Mouse (Mus musculus): ENCODE data around the gene Itgae. TPM values are rescaled to one million over a fixed set of nuclear protein-coding genes. Genes with fewer than 3 reads are reported as not detected.

Gene Itgae
- polyA plus RNA-seq, 1 experiment: 0.78 TPM

DNA sequence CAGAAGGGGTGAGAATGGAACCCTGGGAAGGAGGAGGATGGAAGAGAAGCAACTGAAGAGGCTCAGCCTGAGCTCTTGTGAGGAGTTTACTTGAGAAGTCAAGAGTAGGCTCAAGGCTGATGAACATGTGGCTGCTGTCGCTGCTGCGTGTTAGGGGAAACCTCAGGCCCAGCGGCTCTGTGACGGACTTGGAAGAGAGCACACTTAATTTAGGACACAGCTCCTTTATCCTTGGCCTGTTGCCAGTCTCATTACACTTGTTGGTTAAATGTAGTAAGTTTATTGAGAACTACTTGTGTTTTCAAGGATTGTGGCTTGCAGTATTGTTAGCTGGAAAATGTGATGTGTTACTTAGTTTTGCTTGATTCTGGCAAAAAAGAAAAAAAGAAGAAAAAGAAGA, 13.7 kb upstream of the Itgae start:
- Histone ChIP-seq H3K9me3 (replicated peaks; ENCODE audit: control insufficient read depth, insufficient read depth, low read length, poor library complexity, severe bottlenecking) (no peaks in the 10 kb centered on the region), H3K4me1 (ENCODE audit: control insufficient read depth, insufficient read depth, low read length) (no peaks in the 10 kb centered on the region), H3K27me3 (ENCODE audit: control insufficient read depth, insufficient read depth, low read length, poor library complexity, severe bottlenecking) (no peaks in the 10 kb centered on the region), H3K4me3 (ENCODE audit: low read depth, low read length) (no peak overlapping the region), H3K27ac (ENCODE audit: insufficient read depth, low read length) (no peak overlapping the region), H3K36me3 (ENCODE audit: control insufficient read depth, insufficient read depth, low read length, poor library complexity, severe bottlenecking) (peaks cover 62% of the 10 kb centered on the region), H3K9ac (ENCODE audit: low read depth, poor library complexity, severe bottlenecking) (no peak overlapping the region)
- TF ChIP-seq POLR2A (IDR thresholded peaks at IDR 0.05; ENCODE audit: insufficient read depth, low read length) (no peak), EP300 (IDR thresholded peaks at IDR 0.05; ENCODE audit: insufficient read depth, low read depth, low read length) (no peak), CTCF (IDR thresholded peaks at IDR 0.05; ENCODE audit: low read depth, low read length) (no peak)

DNA sequence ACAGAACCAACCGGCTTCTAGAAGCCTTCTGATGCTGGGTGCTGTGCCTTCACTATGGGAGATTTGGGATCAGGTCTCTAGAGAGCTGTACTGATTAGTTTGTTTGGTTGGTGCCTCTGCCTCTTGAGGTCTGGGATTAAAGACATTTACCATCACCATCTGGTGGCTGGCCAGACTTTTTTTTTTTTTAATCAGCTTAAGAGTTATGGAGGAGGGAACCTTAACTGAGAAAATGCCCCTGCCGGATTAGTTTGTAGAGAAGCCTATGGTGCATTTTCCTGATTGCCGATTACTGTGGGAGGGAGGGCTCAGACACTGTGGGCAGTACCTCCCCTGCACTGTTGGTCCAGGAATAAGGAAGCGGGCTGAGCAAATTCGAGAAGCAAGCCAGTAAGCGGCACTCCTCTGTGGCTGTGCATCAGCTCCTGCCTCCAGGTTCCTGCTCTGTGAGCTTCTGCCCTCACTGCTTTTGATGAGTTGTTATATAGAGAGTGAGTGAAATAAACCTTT, 13.1 kb upstream of the Itgae start:
- no peak for TF ChIP-seq EP300 (IDR thresholded peaks at IDR 0.05; ENCODE audit: insufficient read depth, low read depth, low read length)
- TF ChIP-seq CTCF (IDR thresholded peaks at IDR 0.05; ENCODE audit: low read depth, low read length): no peak
- TF ChIP-seq POLR2A (IDR thresholded peaks at IDR 0.05; ENCODE audit: insufficient read depth, low read length): no peak
- H3K9me3 ChIP-seq (replicated peaks; ENCODE audit: control insufficient read depth, insufficient read depth, low read length, poor library complexity, severe bottlenecking): no peaks in the 10 kb centered on the region

DNA sequence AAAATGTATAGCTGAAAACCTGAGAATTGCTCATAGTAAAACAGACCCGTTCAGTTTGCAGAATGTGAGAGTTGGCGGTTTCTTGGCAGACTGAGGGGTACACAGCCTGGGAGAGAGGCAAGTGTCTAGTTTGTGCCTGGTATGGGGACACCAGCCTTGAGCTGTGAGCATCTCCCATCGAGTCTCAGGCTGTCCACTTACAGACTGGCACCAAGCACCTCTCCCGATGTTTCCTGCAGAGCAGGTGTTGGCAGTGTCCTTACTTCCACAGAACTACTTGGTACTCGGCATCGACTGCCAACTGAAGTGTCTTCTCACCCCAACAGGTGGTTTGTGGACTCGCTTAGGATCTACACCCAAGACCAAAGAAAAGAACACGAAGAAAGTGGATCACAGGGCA, 11.8 kb upstream of the Itgae start:
- Histone ChIP-seq H3K4me1 (ENCODE audit: control insufficient read depth, insufficient read depth, low read length) (no peaks in the 10 kb centered on the region), H3K36me3 (ENCODE audit: control insufficient read depth, insufficient read depth, low read length, poor library complexity, severe bottlenecking) (peaks cover 49% of the 10 kb centered on the region), H3K27me3 (ENCODE audit: control insufficient read depth, insufficient read depth, low read length, poor library complexity, severe bottlenecking) (no peaks in the 10 kb centered on the region), H3K9ac (ENCODE audit: low read depth, poor library complexity, severe bottlenecking) (no peak overlapping the region), H3K4me3 (ENCODE audit: low read depth, low read length) (no peak overlapping the region), H3K27ac (ENCODE audit: insufficient read depth, low read length) (no peak overlapping the region), H3K9me3 (replicated peaks; ENCODE audit: control insufficient read depth, insufficient read depth, low read length, poor library complexity, severe bottlenecking) (no peaks in the 10 kb centered on the region)
- TF ChIP-seq CTCF (IDR thresholded peaks at IDR 0.05; ENCODE audit: low read depth, low read length): no peak
- TF ChIP-seq EP300 (IDR thresholded peaks at IDR 0.05; ENCODE audit: insufficient read depth, low read depth, low read length): no peak
- TF ChIP-seq POLR2A (IDR thresholded peaks at IDR 0.05; ENCODE audit: insufficient read depth, low read length): no peak

More for the DNA sequence above, 13.1 kb upstream of the Itgae start:
- Histone ChIP-seq H3K4me1 (ENCODE audit: control insufficient read depth, insufficient read depth, low read length) (no peaks in the 10 kb centered on the region), H3K27ac (ENCODE audit: insufficient read depth, low read length) (no peak overlapping the region), H3K27me3 (ENCODE audit: control insufficient read depth, insufficient read depth, low read length, poor library complexity, severe bottlenecking) (no peaks in the 10 kb centered on the region), H3K9ac (ENCODE audit: low read depth, poor library complexity, severe bottlenecking) (no peak overlapping the region), H3K36me3 (ENCODE audit: control insufficient read depth, insufficient read depth, low read length, poor library complexity, severe bottlenecking) (peaks cover 62% of the 10 kb centered on the region), H3K4me3 (ENCODE audit: low read depth, low read length) (no peak overlapping the region)

DNA sequence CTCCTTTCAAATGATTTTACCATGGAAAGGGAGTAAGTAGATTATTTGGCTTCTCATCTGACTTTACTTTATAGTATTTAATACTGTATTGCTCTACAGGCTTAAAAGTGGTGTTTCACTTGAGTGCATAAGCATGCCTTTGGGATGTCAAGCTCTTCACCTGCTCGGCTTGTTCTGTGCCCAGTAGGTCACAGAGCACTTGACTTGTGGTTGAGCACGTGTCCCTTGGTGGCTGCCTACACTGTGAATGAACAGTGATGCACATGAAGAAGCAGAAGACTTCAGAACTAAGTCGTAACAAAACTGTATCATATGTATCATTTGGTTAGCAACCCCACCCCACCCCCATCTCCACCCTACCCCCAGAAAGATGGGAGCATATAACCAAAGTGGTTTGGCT, 10.1 kb upstream of the Itgae start:
- no peaks in the 10 kb centered on the region for H3K4me1 ChIP-seq (ENCODE audit: control insufficient read depth, insufficient read depth, low read length)
- H3K36me3 ChIP-seq (ENCODE audit: control insufficient read depth, insufficient read depth, low read length, poor library complexity, severe bottlenecking): peaks cover 34% of the 10 kb centered on the region
- no peak overlapping the region for H3K27ac ChIP-seq (ENCODE audit: insufficient read depth, low read length)
- TF ChIP-seq EP300 (IDR thresholded peaks at IDR 0.05; ENCODE audit: insufficient read depth, low read depth, low read length) (no peak), POLR2A (IDR thresholded peaks at IDR 0.05; ENCODE audit: insufficient read depth, low read length) (no peak), CTCF (IDR thresholded peaks at IDR 0.05; ENCODE audit: low read depth, low read length) (no peak)
- H3K9ac ChIP-seq (ENCODE audit: low read depth, poor library complexity, severe bottlenecking): no peak overlapping the region
- H3K4me3 ChIP-seq (ENCODE audit: low read depth, low read length): no peak overlapping the region
- H3K27me3 ChIP-seq (ENCODE audit: control insufficient read depth, insufficient read depth, low read length, poor library complexity, severe bottlenecking): no peaks in the 10 kb centered on the region
- H3K9me3 ChIP-seq (replicated peaks; ENCODE audit: control insufficient read depth, insufficient read depth, low read length, poor library complexity, severe bottlenecking): no peaks in the 10 kb centered on the region

DNA sequence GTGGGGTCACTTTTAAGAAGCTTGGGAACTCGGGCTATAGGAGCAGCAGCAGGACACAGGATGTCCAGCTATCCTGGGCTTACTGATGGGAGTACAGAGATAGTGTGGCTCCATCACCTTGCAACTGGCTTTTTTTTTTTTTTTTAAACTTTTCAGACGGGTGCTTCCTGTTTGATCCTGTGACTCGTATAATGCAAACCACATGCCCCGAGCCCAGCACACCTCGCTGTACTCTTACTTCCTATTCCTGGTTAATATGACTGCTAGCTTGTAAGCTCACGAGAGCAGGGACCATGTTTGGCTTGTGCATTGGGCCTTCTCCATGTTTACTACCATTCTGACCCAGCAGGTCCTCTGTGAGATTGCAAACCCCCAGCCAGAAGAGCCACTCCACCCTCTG, 6.1 kb upstream of the Itgae start:
- Histone ChIP-seq H3K4me1 (ENCODE audit: control insufficient read depth, insufficient read depth, low read length) (no peaks in the 10 kb centered on the region), H3K9me3 (replicated peaks; ENCODE audit: control insufficient read depth, insufficient read depth, low read length, poor library complexity, severe bottlenecking) (no peaks in the 10 kb centered on the region), H3K4me3 (ENCODE audit: low read depth, low read length) (no peak overlapping the region), H3K36me3 (ENCODE audit: control insufficient read depth, insufficient read depth, low read length, poor library complexity, severe bottlenecking) (peaks cover 6% of the 10 kb centered on the region), H3K27ac (ENCODE audit: insufficient read depth, low read length) (no peak overlapping the region), H3K9ac (ENCODE audit: low read depth, poor library complexity, severe bottlenecking) (no peak overlapping the region), H3K27me3 (ENCODE audit: control insufficient read depth, insufficient read depth, low read length, poor library complexity, severe bottlenecking) (no peaks in the 10 kb centered on the region)
- TF ChIP-seq CTCF (IDR thresholded peaks at IDR 0.05; ENCODE audit: low read depth, low read length): no peak
- no peak for TF ChIP-seq EP300 (IDR thresholded peaks at IDR 0.05; ENCODE audit: insufficient read depth, low read depth, low read length)
- no peak for TF ChIP-seq POLR2A (IDR thresholded peaks at IDR 0.05; ENCODE audit: insufficient read depth, low read length)

DNA sequence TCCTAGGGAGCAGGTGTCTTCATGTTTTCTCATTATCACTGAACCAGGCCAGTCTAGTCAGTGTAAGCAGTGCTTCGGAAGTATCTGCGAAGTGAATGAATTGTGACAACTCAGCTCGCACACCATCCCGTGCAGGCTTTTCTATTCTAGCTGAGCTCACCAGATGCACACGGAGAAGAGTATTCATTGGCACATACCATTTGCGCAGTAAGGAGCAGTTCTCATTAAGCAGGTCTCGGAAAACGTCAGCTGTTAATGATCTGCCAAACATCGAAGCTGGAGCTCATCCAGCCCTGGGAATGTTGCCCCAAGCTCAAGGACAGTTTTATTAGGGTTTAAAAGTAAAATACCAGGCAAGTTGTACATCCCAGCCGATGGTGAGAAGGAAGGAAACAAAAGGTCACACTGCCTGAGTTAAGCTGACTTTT, 5.6 kb upstream of the Itgae start:
- H3K4me3 ChIP-seq (ENCODE audit: low read depth, low read length): no peak overlapping the region
- H3K27me3 ChIP-seq (ENCODE audit: control insufficient read depth, insufficient read depth, low read length, poor library complexity, severe bottlenecking): no peaks in the 10 kb centered on the region
- H3K36me3 ChIP-seq (ENCODE audit: control insufficient read depth, insufficient read depth, low read length, poor library complexity, severe bottlenecking): peaks cover 4% of the 10 kb centered on the region
- H3K9me3 ChIP-seq (replicated peaks; ENCODE audit: control insufficient read depth, insufficient read depth, low read length, poor library complexity, severe bottlenecking): no peaks in the 10 kb centered on the region
- H3K4me1 ChIP-seq (ENCODE audit: control insufficient read depth, insufficient read depth, low read length): no peaks in the 10 kb centered on the region
- no peak overlapping the region for H3K9ac ChIP-seq (ENCODE audit: low read depth, poor library complexity, severe bottlenecking)
- TF ChIP-seq CTCF (IDR thresholded peaks at IDR 0.05; ENCODE audit: low read depth, low read length) (no peak), POLR2A (IDR thresholded peaks at IDR 0.05; ENCODE audit: insufficient read depth, low read length) (no peak), EP300 (IDR thresholded peaks at IDR 0.05; ENCODE audit: insufficient read depth, low read depth, low read length) (no peak)
- no peak overlapping the region for H3K27ac ChIP-seq (ENCODE audit: insufficient read depth, low read length)

Measured in ES-Bruce4 (cell line).